Mouse (Mus musculus) lung, adult 2 months (tissue): ENCODE data around the gene Mlh3. TPM values are rescaled to one million over a fixed set of nuclear protein-coding genes. Genes with fewer than 3 reads are reported as not detected.

Experiments
- DNase-seq: peaks from one replicate; pipeline ENCODE4 v3.0.0; 2022
- H3K4me1 ChIP-seq: fragments of 200-500 bp; 2 replicates; pipeline ENCODE4 v1.6.1; 2011; ENCODE audit warnings: low read length; ENCODE audit not compliant: control insufficient read depth, insufficient read depth
- H3K4me3 ChIP-seq: fragments of 200-500 bp; replicated peaks from 2 replicates; pipeline ENCODE3; 2011; ENCODE audit warnings: low read depth, mild to moderate bottlenecking, control low read depth, low read length; ENCODE audit errors: extremely low read depth
- CTCF ChIP-seq: fragments of 200-500 bp; IDR thresholded peaks from 2 replicates; pipeline ENCODE4 v1.5.1; 2011; ENCODE audit warnings: mild to moderate bottlenecking, low read length, control low read depth; ENCODE audit not compliant: insufficient read depth
- POLR2A ChIP-seq: fragments of 200-500 bp; IDR thresholded peaks from 2 replicates; pipeline ENCODE4 v1.6.1; 2011; ENCODE audit warnings: low read depth, mild to moderate bottlenecking, control low read depth, low read length, borderline replicate concordance; ENCODE audit errors: extremely low read depth
- WGBS: fragments of 180-500 bp; shearing (Covaris S2); methylation state at CpG from one replicate; pipeline ENCODE4 v1.1.7; 2018; 5-methylcytosine and 5-hydroxymethylcytosine counted together
- polyA plus RNA-seq: library from polyadenylated mRNA; depleted of rRNA; stranded (reverse); fragments of >200 nt; gene quantifications from 2 replicates; pipeline ENCODE4 v1.2.3, GENCODE M21; 2012; rRNA removed

The Mlh3 gene
- polyA plus RNA-seq, 1 experiment: 5.5 TPM

DNA sequence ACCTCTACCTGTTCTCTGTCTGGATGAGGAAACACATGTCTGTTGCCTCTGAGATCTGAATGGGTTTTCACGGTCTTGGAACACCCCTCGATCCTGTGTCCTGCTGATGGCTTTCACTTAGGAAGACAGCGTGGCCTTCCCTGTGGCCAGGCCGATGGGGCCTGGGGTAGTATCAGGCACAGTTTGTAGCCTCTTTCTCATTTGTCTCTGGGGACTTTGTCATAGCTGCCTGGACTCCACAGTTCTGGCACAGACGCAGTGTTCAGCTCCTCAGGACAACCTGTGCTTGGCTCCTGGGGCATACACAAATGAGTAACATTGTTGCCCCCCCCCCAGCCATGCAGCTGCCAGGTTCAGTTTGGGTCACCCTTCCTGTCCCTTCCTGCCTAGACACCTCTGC is 75.3 kb downstream of the Mlh3 start:
- 68% methylated on average over 5 of the region's 5 CpGs for WGBS
- TF ChIP-seq POLR2A (no peak), CTCF (no peak)

GRCm38 (mm10) chr12:85194623-85195018 is 75.8 kb downstream of the Mlh3 start:
- Histone ChIP-seq H3K4me1 (peaks cover 5% of the 10 kb centered on the region), H3K4me3 (no peak overlapping the region)
- no peak for TF ChIP-seq POLR2A
- TF ChIP-seq CTCF: no peak
- no peak for DNase-seq
- 29% methylated on average over 4 of the region's 4 CpGs for WGBS

More for the DNA sequence above, 75.3 kb downstream of the Mlh3 start:
- no peak for DNase-seq
- Histone ChIP-seq H3K4me3 (no peak overlapping the region), H3K4me1 (peaks cover 5% of the 10 kb centered on the region)

GRCm38 (mm10) chr12:85193923-85194622 is 76.3 kb downstream of the Mlh3 start:
- Histone ChIP-seq H3K4me3 (no peak overlapping the region), H3K4me1 (peaks cover 5% of the 10 kb centered on the region)
- 84% methylated on average over 11 of the region's 11 CpGs for WGBS
- TF ChIP-seq CTCF (no peak), POLR2A (no peak)
- no peak for DNase-seq

- 81% methylated on average over 10 of the region's 10 CpGs for WGBS
- peaks cover 5% of the 10 kb centered on the region for H3K4me1 ChIP-seq
- no peak for DNase-seq
- TF ChIP-seq POLR2A: no peak
- TF ChIP-seq CTCF: no peak
- H3K4me3 ChIP-seq: no peak overlapping the region
Measured at GRCm38 (mm10) chr12:85193146-85193545, 77.3 kb downstream of the Mlh3 start.

DNA sequence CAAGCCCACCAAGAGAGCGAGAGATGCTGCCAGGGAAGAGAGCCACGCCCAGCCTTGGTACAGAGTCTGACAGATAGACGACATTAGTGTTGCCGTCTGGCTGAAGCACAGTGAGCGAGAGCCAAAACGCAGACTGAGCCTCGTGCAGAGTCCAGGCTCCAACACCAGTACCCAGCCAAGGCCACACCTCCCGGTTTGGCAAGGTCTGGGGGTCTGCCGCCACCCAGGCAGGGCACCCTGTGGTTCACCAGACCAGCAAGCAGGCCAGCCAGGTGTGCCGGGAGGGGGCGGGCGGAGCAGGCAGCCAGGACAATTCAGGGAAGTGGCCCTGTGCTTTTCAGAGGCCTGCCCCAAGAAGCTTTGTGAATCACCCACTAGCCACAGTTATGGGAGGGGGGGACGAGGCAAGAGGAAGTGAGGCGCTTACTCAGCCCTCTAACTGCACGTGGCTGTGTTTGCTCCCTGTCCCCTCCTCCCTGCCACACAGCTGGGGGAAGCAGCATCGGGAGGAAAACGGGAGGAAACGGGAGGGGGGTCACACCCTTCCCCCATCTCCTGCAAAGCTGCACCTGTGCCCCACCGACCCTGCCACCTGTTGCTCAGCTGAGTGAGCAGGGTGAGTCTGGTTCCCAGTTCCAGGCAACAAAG is 77.8 kb downstream of the Mlh3 start:
- Histone ChIP-seq H3K4me1 (peaks cover 5% of the 10 kb centered on the region), H3K4me3 (no peak overlapping the region)
- TF ChIP-seq CTCF (no peak), POLR2A (no peak)
- DNase-seq: no peak
- 14% methylated on average over 19 of the region's 19 CpGs for WGBS

DNA sequence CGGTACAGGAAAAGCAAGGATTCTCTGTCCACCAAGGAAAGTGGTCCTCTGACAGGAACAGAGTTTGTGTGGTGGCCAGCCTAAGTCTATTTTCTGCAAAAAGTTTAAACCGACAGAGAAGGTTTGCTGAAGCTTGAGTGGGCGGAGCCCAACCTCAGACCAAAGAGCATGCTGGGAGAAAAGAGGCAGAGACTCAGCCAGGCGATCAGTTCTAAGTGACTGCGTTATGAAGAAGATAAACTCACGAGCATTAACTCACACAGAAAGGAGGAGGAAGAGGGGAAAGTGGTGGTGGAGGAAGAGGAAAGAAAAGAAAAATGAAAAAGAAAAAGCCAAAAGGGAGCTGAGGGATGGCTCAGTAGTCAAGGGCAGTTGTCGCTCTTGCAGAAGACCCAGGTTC is 80.1 kb downstream of the Mlh3 start:
- no peak for TF ChIP-seq POLR2A
- no peak for TF ChIP-seq CTCF
- H3K4me3 ChIP-seq: no peak overlapping the region
- no peak for DNase-seq
- 79% methylated on average over 7 of the region's 7 CpGs for WGBS
- peaks cover 5% of the 10 kb centered on the region for H3K4me1 ChIP-seq

DNA sequence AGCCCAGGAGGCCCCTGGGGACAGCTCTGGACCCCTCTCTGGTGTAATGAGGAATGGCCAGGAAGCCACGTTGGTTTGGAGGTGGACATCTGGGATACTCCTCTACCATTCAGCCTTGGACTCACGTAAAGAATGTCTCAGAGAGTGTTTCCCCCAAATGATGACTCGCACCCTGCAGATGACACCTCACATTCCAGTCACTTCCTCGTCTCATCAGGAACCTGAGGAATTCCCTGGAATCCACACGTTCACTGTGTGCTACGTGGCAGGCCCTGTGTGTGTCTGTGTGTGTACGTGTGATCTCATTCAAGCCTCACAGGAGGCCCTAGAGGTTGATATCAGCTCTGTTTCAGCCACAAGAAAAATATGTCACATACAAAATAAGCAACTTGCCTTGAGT is 84.0 kb downstream of the Mlh3 start:
- no peak overlapping the region for H3K4me3 ChIP-seq
- no peak for DNase-seq
- TF ChIP-seq CTCF (no peak), POLR2A (no peak)
- WGBS: 75% methylated on average over 7 of the region's 7 CpGs
- H3K4me1 ChIP-seq: no peaks in the 10 kb centered on the region

DNA sequence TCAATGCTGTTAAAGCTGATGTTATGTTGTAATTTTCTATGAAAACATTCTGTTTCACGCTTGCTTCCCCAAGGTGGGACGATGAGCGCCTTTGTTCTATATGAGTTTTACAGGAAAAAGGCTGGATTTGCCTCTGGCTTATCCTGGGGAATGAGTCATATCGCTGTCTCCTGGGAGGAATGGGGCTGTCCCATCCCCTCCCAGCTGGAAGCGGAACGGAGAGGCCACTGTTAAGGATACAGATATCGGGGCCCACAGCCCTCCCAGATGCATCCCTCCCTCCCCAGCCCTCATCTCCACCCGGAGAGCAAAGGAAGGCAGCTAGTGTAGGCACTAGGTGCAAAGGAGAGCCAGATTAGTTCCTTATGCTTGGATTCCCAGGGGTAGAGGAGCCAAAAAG is 84.6 kb downstream of the Mlh3 start:
- no peak for TF ChIP-seq POLR2A
- no peak for TF ChIP-seq CTCF
- Histone ChIP-seq H3K4me3 (no peak overlapping the region), H3K4me1 (no peaks in the 10 kb centered on the region)
- WGBS: 57% methylated on average over 8 of the region's 8 CpGs
- DNase-seq: no peak

Other genes starting within 250 kb of the Mlh3 start
- 2.6 and 2.8 TPM in 2 replicates for gene Prox2, start 159.8 kb downstream of the Mlh3 start, polyA plus RNA-seq
- gene Dlst, start 159.8 kb downstream of the Mlh3 start, polyA plus RNA-seq: 62.8 and 88.7 TPM in 2 replicates
- 1.1 and 1.4 TPM in 2 replicates for gene Rps6kl1, start 119.3 kb downstream of the Mlh3 start, polyA plus RNA-seq
- 3.0 and 3.6 TPM in 2 replicates for gene Pgf, start 92.8 kb downstream of the Mlh3 start, polyA plus RNA-seq
- gene Eif2b2, start 51.1 kb downstream of the Mlh3 start, polyA plus RNA-seq: 92.1 and 92.6 TPM in 2 replicates
- 6.3 and 8.7 TPM in 2 replicates for gene Acyp1, start 17.8 kb upstream of the Mlh3 start, polyA plus RNA-seq
- gene Zc2hc1c, start 18.0 kb upstream of the Mlh3 start, polyA plus RNA-seq: 1.5 and 1.7 TPM in 2 replicates
- 32.7 and 39.7 TPM in 2 replicates for gene Nek9, start 68.8 kb upstream of the Mlh3 start, polyA plus RNA-seq
- 227 and 239 TPM in 2 replicates for gene Tmed10, start 104.2 kb upstream of the Mlh3 start, polyA plus RNA-seq
- 37.8 and 55.0 TPM in 2 replicates for gene Fos, start 203.3 kb upstream of the Mlh3 start, polyA plus RNA-seq